Mouse (Mus musculus) urinary bladder, postnatal 10 days (tissue): Measurements from ENCODE around the gene Fubp3.
"Not testable (repeated sequence)": the region's sequence is repeated elsewhere in the genome, so short reads cannot be mapped to it uniquely, and the experiment has no call there.

Source experiments
- DNase-seq: peaks from one replicate; pipeline ENCODE4 v3.0.0; 2022; ENCODE audit warnings: low spot score

The Fubp3 gene

GRCm38 (mm10) chr2:31572051-31572914 lies at the start of gene Fubp3:
Fubp3 (plus strand) TSS chr2:31572651.
- DNase-seq: peak; percentile 64

- DNase-seq: no peak
These were observed 47.8 kb upstream of the Fubp3 start for GRCm38 (mm10) chr2:31524641-31525040.

- DNase-seq: no peak
These were observed 46.7 kb upstream of the Fubp3 start for GRCm38 (mm10) chr2:31525778-31526177.

DNA sequence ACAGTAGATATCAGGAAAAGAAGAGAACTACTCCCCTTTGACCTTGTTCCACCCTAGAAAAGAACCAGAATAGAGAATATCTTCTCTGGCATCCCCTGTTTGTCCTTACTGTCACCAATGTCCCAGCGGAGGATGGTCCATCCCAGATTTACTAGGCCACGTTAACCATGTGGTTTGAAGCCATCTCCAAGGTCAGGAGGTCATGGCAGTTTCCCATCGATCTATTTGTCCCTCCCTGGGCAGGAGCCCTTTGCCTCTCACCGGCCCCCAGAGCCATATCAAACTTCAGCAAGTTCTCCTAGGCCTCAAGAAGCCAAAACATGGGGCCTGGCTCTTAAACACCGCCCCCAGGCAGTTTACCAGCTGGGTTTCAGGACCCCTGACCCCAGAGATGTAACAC lies 42.2 kb upstream of the Fubp3 start:
- DNase-seq: no peak

DNA sequence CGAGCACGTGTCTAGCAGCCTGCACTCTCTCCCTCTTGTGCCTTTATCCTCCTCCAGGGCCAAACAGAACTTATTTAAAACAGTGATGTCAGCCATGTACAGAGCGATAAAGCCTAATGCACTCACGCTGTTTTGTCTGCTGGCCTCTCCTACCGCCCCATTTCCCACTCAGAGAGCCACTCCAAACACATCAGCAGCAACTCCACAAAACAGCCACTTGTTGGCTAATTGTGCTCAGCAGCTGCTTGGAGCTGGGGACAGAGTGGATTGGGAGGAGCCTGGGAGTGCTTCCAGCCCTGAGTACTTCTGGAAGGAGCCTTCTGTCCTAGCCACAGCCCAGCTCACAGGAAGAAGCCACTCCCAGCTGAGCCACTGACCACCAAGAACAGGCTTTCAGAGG lies 35.4 kb upstream of the Fubp3 start:
- DNase-seq: no peak

GRCm38 (mm10) chr2:31538745-31539144 lies 33.7 kb upstream of the Fubp3 start:
- DNase-seq: no peak

DNA sequence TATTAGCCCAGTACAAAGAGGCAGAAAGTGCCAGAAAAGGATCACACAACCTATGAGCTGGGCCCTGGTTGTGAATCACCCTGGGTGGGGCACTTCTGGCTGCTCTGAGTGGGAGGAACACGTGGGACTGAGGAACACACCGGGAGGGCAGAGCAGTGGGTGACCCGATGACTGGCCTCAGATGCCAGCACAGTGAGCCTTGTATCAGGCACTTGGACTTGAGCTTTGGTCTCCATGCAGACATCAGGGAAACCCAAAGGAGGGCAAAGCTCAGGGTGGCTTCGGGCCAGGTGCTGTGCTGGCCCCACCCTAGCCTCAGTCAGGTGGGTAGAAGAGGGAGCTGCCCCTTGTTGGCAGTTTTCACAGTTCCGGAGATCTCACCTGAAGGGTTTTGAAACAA lies 30.9 kb upstream of the Fubp3 start:
- no peak for DNase-seq

- DNase-seq: no peak
These were observed 24.7 kb upstream of the Fubp3 start for GRCm38 (mm10) chr2:31547726-31548125.

DNA sequence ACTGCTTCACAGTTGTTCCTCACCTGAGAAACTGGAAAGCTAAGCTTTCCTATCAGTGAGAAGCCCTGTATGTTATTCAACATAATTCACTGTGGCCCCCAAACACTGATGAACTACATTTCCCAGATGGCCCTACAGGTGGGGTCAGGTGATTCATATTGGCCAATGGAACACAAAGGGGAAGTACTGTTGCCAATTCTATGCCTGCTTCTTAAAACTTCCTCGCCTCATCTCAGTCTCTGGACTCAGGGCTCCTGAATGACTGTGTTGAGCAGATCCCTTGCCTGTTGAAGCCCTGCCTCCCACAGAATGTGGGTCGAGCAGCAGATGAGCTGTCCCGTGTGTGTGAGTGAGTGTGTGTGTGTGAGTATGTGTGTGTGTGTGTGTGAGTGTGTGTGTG lies 21.9 kb upstream of the Fubp3 start:
- DNase-seq: no peak

DNA sequence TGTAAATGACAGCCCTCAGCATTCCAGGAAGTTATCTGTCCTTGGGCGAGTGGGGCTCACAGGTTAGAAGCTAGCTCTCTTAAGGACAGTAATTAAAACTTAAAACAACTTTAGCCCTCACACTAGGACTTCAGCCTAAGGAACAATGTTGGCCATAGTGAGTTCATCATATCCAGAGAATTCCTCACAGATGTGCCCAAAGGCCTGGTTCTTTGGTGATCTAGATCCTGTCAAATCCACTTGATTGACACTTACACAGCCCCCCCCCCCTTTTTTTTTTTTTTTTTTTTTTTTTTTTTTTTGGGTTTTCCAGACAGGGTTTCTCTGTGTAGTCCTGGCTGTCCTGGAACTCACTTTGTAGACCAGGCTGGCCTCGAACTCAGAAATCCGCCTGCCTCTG lies 21.1 kb upstream of the Fubp3 start:
- DNase-seq: not testable (repeated sequence)

GRCm38 (mm10) chr2:31551971-31552370 lies 20.5 kb upstream of the Fubp3 start:
- no peak for DNase-seq

DNA sequence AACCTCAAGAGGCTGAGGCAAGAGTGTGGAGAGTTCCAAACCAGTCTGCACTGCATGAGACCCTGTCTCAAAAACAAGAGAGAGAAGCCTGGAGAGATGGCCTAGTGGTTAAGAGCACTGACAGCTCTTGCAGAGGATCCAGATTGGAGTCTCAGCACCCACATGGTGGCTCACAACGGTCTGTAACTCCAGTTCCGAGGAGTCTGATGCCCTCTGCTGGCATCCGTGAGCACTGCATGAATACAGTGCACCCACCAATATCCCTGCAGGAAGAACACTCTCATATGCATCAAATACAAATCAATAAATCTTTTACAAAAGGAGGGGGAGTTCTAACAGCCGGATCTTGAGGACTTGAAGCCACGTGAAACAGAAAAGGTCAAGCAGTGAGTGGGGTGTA lies 17.8 kb upstream of the Fubp3 start:
- DNase-seq: no peak

DNA sequence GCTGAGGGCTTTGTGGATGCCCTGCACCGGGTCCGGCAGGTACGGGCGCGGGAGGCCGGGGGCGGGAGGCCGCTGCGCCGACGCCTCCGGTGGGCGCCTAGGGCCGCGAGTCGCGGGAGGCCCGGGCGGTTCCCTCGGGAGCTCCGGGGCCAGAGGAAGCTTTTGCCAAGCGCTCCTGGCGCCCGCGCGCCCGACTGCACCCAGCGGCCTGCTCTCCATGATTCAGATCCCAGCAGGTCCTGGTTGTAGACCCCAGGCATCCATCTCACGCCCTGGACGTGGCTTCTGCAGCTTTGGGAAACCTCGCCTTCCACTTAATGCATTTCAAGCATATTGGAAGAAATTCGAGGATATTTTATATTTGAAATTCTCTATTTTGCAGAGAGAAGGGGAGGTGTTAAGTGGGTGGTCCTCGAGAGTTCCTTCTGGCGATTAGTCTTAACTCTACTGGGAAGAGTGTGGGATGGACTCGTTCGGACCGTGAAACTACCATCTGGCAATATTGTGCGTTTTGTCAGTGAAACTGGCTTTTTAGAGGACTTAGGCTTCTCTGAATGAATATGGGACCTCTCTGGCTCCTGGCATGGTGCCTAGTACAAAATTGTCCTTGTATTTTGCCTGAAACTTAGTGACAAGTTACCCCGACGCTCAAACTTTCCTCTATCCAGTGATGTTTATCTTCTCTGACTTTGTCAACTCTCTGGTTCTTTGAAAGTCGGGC lies 624 bp downstream of the Fubp3 start:
- DNase-seq: no peak

- no peak for DNase-seq
These were observed 9.2 kb downstream of the Fubp3 start for GRCm38 (mm10) chr2:31581617-31582016.

DNA sequence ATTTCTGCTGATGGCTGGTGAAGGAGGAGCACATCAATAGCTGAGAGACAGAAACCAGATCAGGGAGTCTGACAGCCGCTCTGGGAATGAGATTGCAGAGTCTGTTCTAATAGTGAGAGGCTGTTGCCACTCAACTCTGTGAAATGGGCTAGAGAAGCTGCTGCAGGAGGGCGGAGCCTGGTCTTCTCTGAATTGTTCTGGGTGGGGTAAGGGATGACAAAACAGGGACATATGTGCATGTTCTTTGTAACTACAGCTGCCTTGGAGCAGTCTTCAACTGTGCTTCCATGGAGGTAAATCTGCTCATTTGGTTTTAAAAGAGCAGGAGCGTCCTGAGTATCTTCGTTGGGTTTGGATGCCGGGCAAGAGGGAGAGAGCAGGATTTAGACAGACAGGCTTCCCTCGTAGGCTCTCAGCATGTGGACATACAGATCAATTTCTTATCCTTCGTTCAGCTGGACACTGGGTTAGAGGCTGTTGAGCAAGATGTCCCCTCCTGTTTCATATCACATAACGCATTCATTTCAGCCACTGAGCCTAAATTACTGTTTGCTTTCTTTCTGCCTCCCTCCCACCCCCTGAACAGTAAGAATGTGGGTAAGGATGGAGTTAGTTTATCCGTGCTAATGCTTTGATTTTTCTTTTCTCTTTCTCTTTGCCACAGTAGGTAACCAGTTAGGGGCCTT lies 19.5 kb downstream of the Fubp3 start:
- DNase-seq: no peak

DNA sequence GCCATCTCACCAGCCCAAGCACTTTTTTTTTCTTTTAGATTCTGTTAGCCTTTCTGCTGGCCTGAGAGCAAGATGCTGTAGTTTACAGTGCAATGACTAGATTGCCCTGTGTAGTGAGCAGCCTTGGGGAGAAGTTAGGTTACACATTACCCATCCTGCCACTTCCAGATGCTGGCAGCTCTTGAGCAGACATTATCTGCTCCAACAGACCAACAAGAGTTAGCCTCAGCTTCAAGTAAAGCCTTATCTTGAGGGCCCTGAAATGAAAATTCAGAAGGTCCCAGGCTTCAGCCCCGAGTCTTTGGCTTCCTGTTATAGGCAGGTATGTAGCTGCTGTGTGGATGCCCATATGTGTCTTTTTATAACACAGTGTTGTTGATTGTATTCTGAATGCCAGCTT lies 35.1 kb downstream of the Fubp3 start:
- no peak for DNase-seq

GRCm38 (mm10) chr2:31609859-31610261 lies 37.4 kb downstream of the Fubp3 start:
- DNase-seq: no peak

DNA sequence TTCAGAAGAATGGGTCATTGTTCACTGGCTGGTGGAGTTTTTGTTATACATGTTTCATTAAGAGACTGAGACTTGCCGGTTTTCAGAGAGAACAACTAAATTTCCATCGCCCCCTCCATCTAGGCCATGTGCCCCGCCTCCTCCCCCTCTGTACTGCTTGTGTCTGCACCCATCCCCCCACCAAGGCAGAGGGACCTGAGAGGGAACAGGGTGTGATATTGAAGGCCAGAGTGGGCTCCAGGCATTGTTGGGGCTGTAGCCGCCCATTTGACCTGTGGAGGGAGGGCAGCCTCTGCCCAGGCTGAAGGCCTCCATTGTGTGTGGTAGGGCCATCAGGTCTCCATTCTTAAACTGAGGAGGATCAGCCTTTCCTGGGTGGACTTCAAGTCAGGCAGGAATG lies 38.5 kb downstream of the Fubp3 start:
- no peak for DNase-seq

- no peak for DNase-seq
These were observed 38.9 kb downstream of the Fubp3 start for GRCm38 (mm10) chr2:31611400-31611799.

DNA sequence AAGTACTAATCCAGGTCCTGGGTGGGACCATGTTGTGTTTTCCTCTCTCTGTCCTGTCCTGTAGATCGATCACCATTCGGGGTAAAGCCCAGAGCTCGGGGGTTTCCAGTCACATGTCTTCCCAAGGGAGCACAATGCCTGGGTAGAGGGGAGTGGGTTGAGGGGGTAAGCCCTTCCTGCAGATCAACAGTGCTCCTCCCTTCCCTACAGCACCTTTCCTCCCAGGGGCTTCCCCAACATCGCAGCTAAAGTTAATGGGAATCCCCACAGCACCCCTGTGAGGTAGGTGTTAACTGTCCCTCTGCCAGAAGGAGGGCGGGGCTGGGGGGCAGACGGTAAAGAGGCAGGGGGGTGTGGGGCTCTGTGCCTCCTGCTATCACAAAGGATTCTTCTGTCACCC lies 40.2 kb downstream of the Fubp3 start:
- no peak for DNase-seq

GRCm38 (mm10) chr2:31613781-31614180 lies 41.3 kb downstream of the Fubp3 start:
- no peak for DNase-seq

GRCm38 (mm10) chr2:31618484-31619161 lies 46.2 kb downstream of the Fubp3 start:
- DNase-seq: no peak
